Mouse (Mus musculus): ENCODE measurements around the gene Cmtm3. TPM values are rescaled to one million over a fixed set of nuclear protein-coding genes. Genes with fewer than 3 reads are reported as not detected.
A peak's percentile ranks its signal among the peaks of the same experiment; 100 is the strongest.

Cmtm3 gene
- polyA plus RNA-seq, 1 experiment from 2014 or later: 72.8 TPM

GRCm38 (mm10) chr8:104346706-104347105, 7.5 kb downstream of the Cmtm3 start:
- DNase-seq (ENCODE audit: low spot score): no peak
- Histone ChIP-seq H3K9me3 (replicated peaks) (no peaks in the 10 kb centered on the region), H3K36me3 (peaks cover 26% of the 10 kb centered on the region), H3K27ac (replicated peaks) (peak overlapping the region; percentile 38; the same call in 1 of the 2 replicates), H3K27me3 (ENCODE audit: low read depth, poor library complexity, severe bottlenecking) (no peaks in the 10 kb centered on the region), H3K4me1 (peaks cover 20% of the 10 kb centered on the region), H3K4me3 (no peak overlapping the region)
- WGBS: 59% methylated on average over 12 of the region's 12 CpGs

- 89% methylated on average over 5 of the region's 5 CpGs for WGBS
- no peaks in the 10 kb centered on the region for H3K27me3 ChIP-seq (ENCODE audit: low read depth, poor library complexity, severe bottlenecking)
- peaks cover 20% of the 10 kb centered on the region for H3K4me1 ChIP-seq
- H3K36me3 ChIP-seq: peaks cover 27% of the 10 kb centered on the region
- DNase-seq (ENCODE audit: low spot score): no peak
- no peaks in the 10 kb centered on the region for H3K9me3 ChIP-seq (replicated peaks)
- no peak overlapping the region for H3K4me3 ChIP-seq
- no peak overlapping the region for H3K27ac ChIP-seq (replicated peaks)
These were observed 9.8 kb downstream of the Cmtm3 start for GRCm38 (mm10) chr8:104348971-104349370.

- H3K36me3 ChIP-seq: peaks cover 33% of the 10 kb centered on the region
- peaks cover 19% of the 10 kb centered on the region; the same call in 1 of the 2 replicates for H3K4me1 ChIP-seq
- H3K27me3 ChIP-seq (ENCODE audit: low read depth, poor library complexity, severe bottlenecking): no peaks in the 10 kb centered on the region
- no peak overlapping the region for H3K4me3 ChIP-seq
- H3K27ac ChIP-seq (replicated peaks): no peak overlapping the region
- no peak for DNase-seq (ENCODE audit: low spot score)
- WGBS: 85% methylated on average over 13 of the region's 13 CpGs
- H3K9me3 ChIP-seq (replicated peaks): no peaks in the 10 kb centered on the region
These were observed 10.8 kb downstream of the Cmtm3 start for GRCm38 (mm10) chr8:104350047-104350446.

- 70% methylated on average over 5 of the region's 5 CpGs for WGBS
- H3K4me3 ChIP-seq: no peak overlapping the region
- peaks cover 32% of the 10 kb centered on the region for H3K36me3 ChIP-seq
- no peak for DNase-seq (ENCODE audit: low spot score)
- peaks cover 8% of the 10 kb centered on the region; the same call in 1 of the 2 replicates for H3K4me1 ChIP-seq
- H3K9me3 ChIP-seq (replicated peaks): no peaks in the 10 kb centered on the region
- H3K27me3 ChIP-seq (ENCODE audit: low read depth, poor library complexity, severe bottlenecking): no peaks in the 10 kb centered on the region
- peak overlapping the region; percentile 1; the same call in 1 of the 2 replicates for H3K27ac ChIP-seq (replicated peaks)
These were observed 14.0 kb downstream of the Cmtm3 start for GRCm38 (mm10) chr8:104353186-104353585.

GRCm38 (mm10) chr8:104354504-104354903, 15.3 kb downstream of the Cmtm3 start:
- Histone ChIP-seq H3K27ac (replicated peaks) (no peak overlapping the region), H3K4me1 (peaks cover 16% of the 10 kb centered on the region), H3K36me3 (peaks cover 32% of the 10 kb centered on the region), H3K4me3 (no peak overlapping the region), H3K9me3 (replicated peaks) (no peaks in the 10 kb centered on the region), H3K27me3 (ENCODE audit: low read depth, poor library complexity, severe bottlenecking) (no peaks in the 10 kb centered on the region)
- WGBS: 94% methylated on average over 10 of the region's 10 CpGs
- no peak for DNase-seq (ENCODE audit: low spot score)

GRCm38 (mm10) chr8:104358637-104359036, 19.4 kb downstream of the Cmtm3 start:
- Histone ChIP-seq H3K36me3 (peaks cover 28% of the 10 kb centered on the region), H3K27me3 (ENCODE audit: low read depth, poor library complexity, severe bottlenecking) (no peaks in the 10 kb centered on the region), H3K27ac (replicated peaks) (no peak overlapping the region), H3K4me1 (peaks cover 16% of the 10 kb centered on the region), H3K4me3 (no peak overlapping the region), H3K9me3 (replicated peaks) (no peaks in the 10 kb centered on the region)
- no peak for DNase-seq (ENCODE audit: low spot score)
- WGBS: 79% methylated on average over 3 of the region's 3 CpGs

- Histone ChIP-seq H3K4me1 (peaks cover 16% of the 10 kb centered on the region), H3K36me3 (peaks cover 19% of the 10 kb centered on the region), H3K27me3 (ENCODE audit: low read depth, poor library complexity, severe bottlenecking) (no peaks in the 10 kb centered on the region), H3K4me3 (no peak overlapping the region), H3K9me3 (replicated peaks) (no peaks in the 10 kb centered on the region), H3K27ac (replicated peaks) (no peak overlapping the region)
- DNase-seq (ENCODE audit: low spot score): no peak
- WGBS: 70% methylated on average over 15 of the region's 15 CpGs
These were observed 20.7 kb downstream of the Cmtm3 start for GRCm38 (mm10) chr8:104359778-104360456.

- H3K4me1 ChIP-seq: peaks cover 16% of the 10 kb centered on the region
- no peaks in the 10 kb centered on the region for H3K27me3 ChIP-seq (ENCODE audit: low read depth, poor library complexity, severe bottlenecking)
- no peak for DNase-seq (ENCODE audit: low spot score)
- no peak overlapping the region for H3K4me3 ChIP-seq
- H3K27ac ChIP-seq (replicated peaks): no peak overlapping the region; the same call in 1 of the 2 replicates
- H3K36me3 ChIP-seq: no peaks in the 10 kb centered on the region
- no peaks in the 10 kb centered on the region for H3K9me3 ChIP-seq (replicated peaks)
- 91% methylated on average over 9 of the region's 9 CpGs for WGBS
These were observed 26.5 kb downstream of the Cmtm3 start for GRCm38 (mm10) chr8:104365695-104366094.

- WGBS: 73% methylated on average over 5 of the region's 5 CpGs
- Histone ChIP-seq H3K9me3 (replicated peaks) (no peaks in the 10 kb centered on the region), H3K27me3 (ENCODE audit: low read depth, poor library complexity, severe bottlenecking) (no peaks in the 10 kb centered on the region), H3K4me3 (no peak overlapping the region), H3K4me1 (peaks cover 19% of the 10 kb centered on the region), H3K36me3 (no peaks in the 10 kb centered on the region), H3K27ac (replicated peaks) (no peak overlapping the region)
- DNase-seq (ENCODE audit: low spot score): no peak
These were observed 28.2 kb downstream of the Cmtm3 start for GRCm38 (mm10) chr8:104367398-104367797.

- DNase-seq (ENCODE audit: low spot score): no peak
- Histone ChIP-seq H3K27ac (replicated peaks) (no peak overlapping the region), H3K9me3 (replicated peaks) (no peaks in the 10 kb centered on the region), H3K27me3 (ENCODE audit: low read depth, poor library complexity, severe bottlenecking) (no peaks in the 10 kb centered on the region), H3K4me3 (no peak overlapping the region), H3K4me1 (peaks cover 28% of the 10 kb centered on the region), H3K36me3 (no peaks in the 10 kb centered on the region)
- 87% methylated on average over 12 of the region's 12 CpGs for WGBS
These were observed 30.4 kb downstream of the Cmtm3 start for GRCm38 (mm10) chr8:104369591-104369990.

- H3K36me3 ChIP-seq: no peaks in the 10 kb centered on the region
- H3K27me3 ChIP-seq (ENCODE audit: low read depth, poor library complexity, severe bottlenecking): no peaks in the 10 kb centered on the region
- H3K4me1 ChIP-seq: peaks cover 32% of the 10 kb centered on the region
- DNase-seq (ENCODE audit: low spot score): no peak
- H3K27ac ChIP-seq (replicated peaks): no peak overlapping the region
- H3K9me3 ChIP-seq (replicated peaks): no peaks in the 10 kb centered on the region
- no peak overlapping the region for H3K4me3 ChIP-seq
- 83% methylated on average over 6 of the region's 6 CpGs for WGBS
These were observed 30.9 kb downstream of the Cmtm3 start for GRCm38 (mm10) chr8:104370071-104370470.

- Histone ChIP-seq H3K4me3 (no peak overlapping the region), H3K4me1 (peaks cover 37% of the 10 kb centered on the region), H3K27ac (replicated peaks) (no peak overlapping the region), H3K9me3 (replicated peaks) (no peaks in the 10 kb centered on the region), H3K36me3 (no peaks in the 10 kb centered on the region), H3K27me3 (ENCODE audit: low read depth, poor library complexity, severe bottlenecking) (no peaks in the 10 kb centered on the region)
- no peak for DNase-seq (ENCODE audit: low spot score)
- 89% methylated on average over 6 of the region's 6 CpGs for WGBS
These were observed 31.9 kb downstream of the Cmtm3 start for GRCm38 (mm10) chr8:104371121-104371520.

- no peak overlapping the region for H3K27ac ChIP-seq (replicated peaks)
- DNase-seq (ENCODE audit: low spot score): no peak
- no peaks in the 10 kb centered on the region for H3K9me3 ChIP-seq (replicated peaks)
- H3K27me3 ChIP-seq (ENCODE audit: low read depth, poor library complexity, severe bottlenecking): no peaks in the 10 kb centered on the region
- WGBS: 86% methylated on average over 11 of the region's 11 CpGs
- peaks cover 41% of the 10 kb centered on the region for H3K4me1 ChIP-seq
- H3K4me3 ChIP-seq: no peak overlapping the region
- no peaks in the 10 kb centered on the region for H3K36me3 ChIP-seq
These were observed 34.6 kb downstream of the Cmtm3 start for GRCm38 (mm10) chr8:104373779-104374178.

All from midbrain, embryonic 10.5 days (tissue).